Mouse (Mus musculus) heart, embryonic 11.5 days (tissue): ENCODE results near the gene Nmrk2. TPM values are rescaled to one million over a fixed set of nuclear protein-coding genes. Genes with fewer than 3 reads are reported as not detected.
"Not testable (repeated sequence)": the region's sequence is repeated elsewhere in the genome, so short reads cannot be mapped to it uniquely, and the experiment has no call there.

Experiments used
- ATAC-seq: fragments of 200-750 bp; cut with Nextera tagmentation; replicated peaks from 2 replicates; pipeline ENCODE4 v1.8.0; 2017; ENCODE audit warnings: moderate library complexity; ENCODE audit not compliant: insufficient number of reproducible peaks, low FRiP score, low TSS enrichment
- H3K27ac ChIP-seq: fragments of 300-500 bp; sonication (generic); 2 replicates; pipeline ENCODE4 v1.5.1; 2014; ENCODE audit warnings: mild to moderate bottlenecking, low read depth, low read length
- H3K27me3 ChIP-seq: fragments of 300-500 bp; sonication (generic); 2 replicates; pipeline ENCODE4 v1.6.1; 2014; ENCODE audit warnings: mild to moderate bottlenecking, low read length, mixed read lengths; ENCODE audit not compliant: control insufficient read depth, insufficient read depth
- H3K36me3 ChIP-seq: fragments of 300-500 bp; sonication (generic); 2 replicates; pipeline ENCODE4 v1.6.1; 2014; ENCODE audit warnings: mild to moderate bottlenecking, low read length, moderate library complexity, mixed read lengths; ENCODE audit not compliant: control insufficient read depth, insufficient read depth
- H3K4me1 ChIP-seq: fragments of 300-500 bp; sonication (generic); 2 replicates; pipeline ENCODE4 v1.6.1; 2014; ENCODE audit warnings: low read length; ENCODE audit not compliant: control insufficient read depth, insufficient read depth
- H3K4me2 ChIP-seq: fragments of 300-500 bp; sonication (generic); 2 replicates; pipeline ENCODE4 v1.6.1; 2014; ENCODE audit warnings: mild to moderate bottlenecking, moderate library complexity
- H3K4me3 ChIP-seq: fragments of 300-500 bp; sonication (generic); 2 replicates; pipeline ENCODE4 v1.5.1; 2014; ENCODE audit warnings: low read depth, low read length
- H3K9ac ChIP-seq: fragments of 300-500 bp; sonication (generic); 2 replicates; pipeline ENCODE4 v1.6.1; 2014; ENCODE audit warnings: mild to moderate bottlenecking, low read depth, low read length, moderate library complexity
- H3K9me3 ChIP-seq: fragments of 300-500 bp; sonication (generic); replicated peaks from 2 replicates; pipeline ENCODE4 v1.6.1; 2016; ENCODE audit warnings: low read length; ENCODE audit not compliant: control insufficient read depth
- WGBS: fragments of 180-500 bp; shearing (Covaris S2); extraction: QIAGEN DNeasy Blood & Tissue Kit; methylation state at CpG from one replicate; pipeline ENCODE4 v1.1.7; 2014; ENCODE audit not compliant: insufficient replicate concordance; 5-methylcytosine and 5-hydroxymethylcytosine counted together
- polyA plus RNA-seq: library from polyadenylated mRNA; unstranded; fragments of >200 nt; fragmentation: Nextera tagmentation; extraction: Ambion mirVana; gene quantifications from 2 replicates; pipeline ENCODE4 v1.2.1, GENCODE M21; 2014

Gene Nmrk2
- polyA plus RNA-seq, 1 experiment from 2014 or later = 3.6 TPM

DNA sequence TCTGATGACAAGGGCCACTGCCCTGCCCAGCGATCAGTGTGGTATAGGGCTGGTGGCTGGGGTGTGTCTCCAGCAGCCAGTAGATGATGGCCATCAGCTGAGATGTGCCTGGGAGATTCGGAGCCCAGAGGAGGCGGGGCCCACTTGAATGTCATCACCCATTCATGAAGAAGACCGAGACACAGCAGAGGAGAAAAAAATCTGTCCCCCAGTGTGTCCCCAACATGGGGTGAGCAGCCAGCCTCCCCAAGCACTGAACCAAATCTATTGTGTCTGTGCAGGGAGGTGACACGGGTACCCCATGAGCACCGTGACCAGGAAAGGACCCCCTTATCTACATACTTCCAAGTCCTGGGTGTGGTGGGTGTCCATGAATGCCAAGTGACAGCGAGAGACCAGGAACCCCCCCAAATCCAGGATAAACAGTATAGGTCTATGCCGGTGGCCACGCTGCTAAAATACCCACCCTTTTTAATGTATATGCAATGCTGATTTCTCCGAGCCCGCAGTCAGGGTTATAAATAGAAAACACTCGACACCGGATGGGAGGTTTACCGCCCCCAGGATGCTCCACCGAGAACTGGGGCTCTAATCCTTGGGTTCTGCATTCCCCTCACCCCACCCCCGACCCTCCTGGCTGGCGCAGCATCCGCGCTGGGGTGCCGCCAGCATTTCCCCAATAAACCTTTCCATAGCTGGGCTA is 28.0 kb upstream of the Nmrk2 start:
- H3K4me2 ChIP-seq = peak overlapping the region; percentile 56
- no peaks in the 10 kb centered on the region for H3K36me3 ChIP-seq
- H3K9me3 ChIP-seq = no peaks in the 10 kb centered on the region
- peaks cover 13% of the 10 kb centered on the region; the same call in 1 of the 2 replicates for H3K4me1 ChIP-seq
- WGBS = 12% methylated on average over 20 of the region's 20 CpGs
- no peak overlapping the region for H3K27ac ChIP-seq
- H3K9ac ChIP-seq = peak overlapping the region; percentile 34; the same call in 1 of the 2 replicates
- ATAC-seq = no peak
- H3K27me3 ChIP-seq = peaks cover 27% of the 10 kb centered on the region
- H3K4me3 ChIP-seq = peak overlapping the region; percentile 16

DNA sequence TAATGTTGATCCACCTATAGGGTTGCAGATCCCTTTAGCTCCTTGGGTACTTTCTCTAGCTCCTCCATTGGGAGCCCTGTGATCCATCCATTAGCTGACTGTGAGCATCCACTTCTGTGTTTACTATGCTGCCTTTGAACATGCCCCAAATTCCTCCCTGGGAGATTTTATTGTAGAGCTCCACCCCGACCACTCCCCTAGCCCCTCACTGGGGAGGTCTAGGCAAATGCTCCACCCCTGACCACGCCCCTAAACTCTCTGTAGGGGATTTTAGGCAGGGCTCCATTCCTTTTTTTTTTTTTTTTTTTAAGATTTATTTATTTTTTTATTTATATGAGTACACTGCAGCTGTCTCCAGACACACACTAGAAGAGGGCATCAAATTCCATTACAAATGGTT is 21.9 kb upstream of the Nmrk2 start:
- H3K27me3 ChIP-seq, H3K36me3 ChIP-seq, H3K9ac ChIP-seq, H3K4me3 ChIP-seq, H3K4me1 ChIP-seq, ATAC-seq, H3K27ac ChIP-seq, H3K4me2 ChIP-seq, H3K9me3 ChIP-seq: not testable (repeated sequence)
- 47% methylated on average over 2 of the region's 2 CpGs for WGBS

- WGBS = 76% methylated on average over 5 of the region's 5 CpGs
- Histone ChIP-seq H3K9ac (no peak overlapping the region), H3K27me3 (peaks cover 3% of the 10 kb centered on the region; the same call in 1 of the 2 replicates), H3K4me2 (no peak overlapping the region), H3K4me1 (no peaks in the 10 kb centered on the region), H3K27ac (no peak overlapping the region), H3K36me3 (no peaks in the 10 kb centered on the region), H3K4me3 (no peak overlapping the region), H3K9me3 (no peaks in the 10 kb centered on the region)
- no peak for ATAC-seq
Measured at GRCm38 (mm10) chr10:81221402-81222015, 19.7 kb upstream of the Nmrk2 start.

DNA sequence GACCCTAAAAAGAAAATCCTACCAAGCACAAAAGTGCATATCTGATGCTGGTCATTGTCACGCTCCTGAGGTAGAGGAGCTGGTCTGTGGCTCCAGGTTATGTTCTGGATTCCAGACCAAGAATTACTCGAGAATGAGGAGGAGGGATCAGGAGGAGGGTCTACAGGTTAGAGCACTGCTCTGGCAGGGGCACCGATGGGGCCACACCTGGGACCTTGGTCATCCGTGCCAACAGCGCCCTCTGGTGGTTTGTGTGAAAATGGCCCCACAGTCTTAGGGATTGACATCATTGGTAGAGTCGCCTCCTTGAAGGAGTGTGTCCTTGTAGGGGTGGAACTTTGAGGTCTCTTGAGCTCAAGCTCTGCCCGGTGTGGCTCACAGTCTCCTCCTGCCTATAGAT is 16.1 kb upstream of the Nmrk2 start:
- H3K9me3 ChIP-seq = no peaks in the 10 kb centered on the region
- 27% methylated on average over 7 of the region's 7 CpGs for WGBS
- no peak overlapping the region for H3K9ac ChIP-seq
- no peaks in the 10 kb centered on the region for H3K4me1 ChIP-seq
- no peaks in the 10 kb centered on the region for H3K36me3 ChIP-seq
- peaks cover 3% of the 10 kb centered on the region; the same call in 1 of the 2 replicates for H3K27me3 ChIP-seq
- ATAC-seq = no peak
- H3K4me2 ChIP-seq = no peak overlapping the region
- no peak overlapping the region for H3K27ac ChIP-seq
- H3K4me3 ChIP-seq = no peak overlapping the region

- WGBS = 12% methylated on average over 1 of the region's 1 CpGs
- not testable (repeated sequence) for ATAC-seq
Measured at GRCm38 (mm10) chr10:81217267-81217666, 15.4 kb upstream of the Nmrk2 start.

GRCm38 (mm10) chr10:81216810-81217209 is 15.0 kb upstream of the Nmrk2 start:
- Histone ChIP-seq H3K27ac (no peak overlapping the region), H3K9ac (no peak overlapping the region), H3K4me1 (no peaks in the 10 kb centered on the region), H3K27me3 (peaks cover 3% of the 10 kb centered on the region; the same call in 1 of the 2 replicates), H3K4me3 (no peak overlapping the region), H3K36me3 (no peaks in the 10 kb centered on the region), H3K4me2 (no peak overlapping the region), H3K9me3 (no peaks in the 10 kb centered on the region)
- ATAC-seq = no peak
- WGBS = 79% methylated on average over 6 of the region's 6 CpGs

More at GRCm38 (mm10) chr10:81217267-81217666, 15.4 kb upstream of the Nmrk2 start:
- H3K9ac ChIP-seq, H3K36me3 ChIP-seq, H3K4me1 ChIP-seq, H3K27ac ChIP-seq, H3K9me3 ChIP-seq, H3K4me2 ChIP-seq, H3K27me3 ChIP-seq, H3K4me3 ChIP-seq: not testable (repeated sequence)

DNA sequence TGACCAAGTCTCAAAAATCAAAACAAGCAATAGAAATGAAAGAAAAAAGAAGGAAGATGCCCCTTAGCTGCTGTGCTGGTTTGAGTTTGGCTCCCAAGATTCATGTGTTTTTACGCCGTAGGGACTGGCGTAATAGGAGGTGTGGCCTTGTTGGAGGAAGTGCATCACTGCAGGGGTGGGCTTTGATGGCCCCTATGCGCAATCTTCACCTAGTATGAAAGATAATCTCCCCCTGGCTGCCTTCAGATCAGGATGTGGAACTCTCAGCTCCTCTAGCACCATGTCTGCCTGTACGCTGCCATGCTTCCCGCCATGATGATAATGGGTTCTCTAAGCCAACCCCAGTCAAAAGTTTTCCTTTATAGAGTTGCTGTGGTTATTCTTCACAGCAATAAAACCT is 14.4 kb upstream of the Nmrk2 start:
- H3K9me3 ChIP-seq = no peaks in the 10 kb centered on the region
- no peak overlapping the region for H3K4me2 ChIP-seq
- H3K4me1 ChIP-seq = no peaks in the 10 kb centered on the region
- no peak overlapping the region for H3K27ac ChIP-seq
- no peaks in the 10 kb centered on the region for H3K36me3 ChIP-seq
- H3K9ac ChIP-seq = no peak overlapping the region
- H3K27me3 ChIP-seq = peaks cover 3% of the 10 kb centered on the region; the same call in 1 of the 2 replicates
- WGBS = 82% methylated on average over 6 of the region's 6 CpGs
- H3K4me3 ChIP-seq = no peak overlapping the region
- ATAC-seq = no peak

- Histone ChIP-seq H3K4me3 (no peak overlapping the region), H3K36me3 (no peaks in the 10 kb centered on the region), H3K9ac (no peak overlapping the region), H3K4me1 (no peaks in the 10 kb centered on the region), H3K27me3 (no peaks in the 10 kb centered on the region), H3K9me3 (0 out of 2 replicates have a peak, but pooled peaks cover 3% of the 10 kb centered on the region), H3K27ac (no peak overlapping the region), H3K4me2 (no peak overlapping the region)
- 88% methylated on average over 5 of the region's 5 CpGs for WGBS
- no peak for ATAC-seq
Measured at GRCm38 (mm10) chr10:81210154-81210553, 8.3 kb upstream of the Nmrk2 start.
